Mouse (Mus musculus): ENCODE measurements at regions not wholly inside any gene's neighbourhood (a gene's known extent, or its start where the extent isn't known, plus 50 kb on each side); places are given as distances from the start of the nearest gene placed in this dataset.

- no peak for DNase-seq (ENCODE audit: low spot score)
Observed at GRCm38 (mm10) chr12:16268621-16269165, 342.1 kb downstream of the Lpin1 start.

GRCm38 (mm10) chr12:16261465-16261864, 349.3 kb downstream of the Lpin1 start:
- no peak for DNase-seq (ENCODE audit: low spot score)

DNA sequence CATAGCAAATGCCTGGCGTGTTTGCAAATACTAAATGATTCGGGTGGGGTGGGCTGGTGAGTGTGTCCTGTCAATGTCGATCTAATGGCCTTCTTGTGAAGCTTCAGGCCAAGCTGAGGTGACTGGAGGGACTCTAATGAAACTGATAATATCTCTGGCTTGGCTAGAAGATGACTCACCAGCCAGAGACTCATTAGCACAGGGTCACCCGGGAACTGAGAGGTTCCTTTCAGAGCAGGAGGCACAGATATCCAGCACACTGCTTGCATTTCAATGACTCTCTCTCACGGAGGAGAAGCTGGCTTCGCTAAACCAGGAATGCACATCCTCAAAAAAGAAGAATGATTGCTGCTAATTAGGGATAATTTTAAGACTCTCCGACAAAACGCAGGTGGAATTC, 349.8 kb downstream of the Lpin1 start:
- DNase-seq (ENCODE audit: low spot score) = no peak

DNA sequence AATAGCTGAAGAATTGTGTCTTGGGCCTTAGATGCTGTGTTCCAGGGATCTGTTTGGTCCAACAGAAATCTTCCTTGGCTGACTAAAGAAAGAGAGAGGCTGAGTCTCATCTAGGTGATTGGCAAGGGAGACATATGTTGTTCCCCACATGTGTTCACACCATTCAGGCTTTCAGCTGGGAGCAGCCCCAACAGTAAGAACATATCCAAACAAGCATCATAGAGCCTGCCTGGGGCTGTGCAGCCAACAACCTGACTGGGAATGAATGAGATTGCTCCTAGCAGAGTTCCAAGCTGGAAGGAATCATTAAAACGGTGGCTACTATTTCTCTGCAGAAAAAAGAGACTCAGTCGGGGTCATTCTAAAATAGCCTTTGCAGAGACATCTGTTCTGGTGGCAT, 350.3 kb downstream of the Lpin1 start:
- DNase-seq (ENCODE audit: low spot score) = no peak

GRCm38 (mm10) chr12:16250621-16251020, 360.1 kb downstream of the Lpin1 start:
- no peak for DNase-seq (ENCODE audit: low spot score)

GRCm38 (mm10) chr12:16250096-16250495, 360.7 kb downstream of the Lpin1 start:
- no peak for DNase-seq (ENCODE audit: low spot score)

DNA sequence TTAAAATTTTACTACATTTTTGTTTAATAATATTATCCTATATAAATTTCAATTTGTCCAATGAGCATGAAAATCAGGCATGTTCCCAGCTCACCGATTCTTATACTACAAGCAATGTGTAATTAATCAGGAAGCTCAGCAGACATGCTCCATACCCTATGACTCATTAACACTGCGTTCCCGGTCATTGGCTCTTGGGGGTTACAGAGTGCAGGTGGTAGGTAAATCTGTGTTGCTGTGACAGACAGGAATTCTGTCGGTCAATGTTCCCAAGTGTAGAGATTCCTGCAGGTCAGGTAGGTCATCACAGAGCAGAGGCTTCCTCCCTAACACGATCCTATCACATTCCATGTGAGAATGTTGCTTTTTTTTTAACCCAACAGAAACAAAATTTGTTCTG, 371.0 kb downstream of the Lpin1 start:
- no peak for DNase-seq (ENCODE audit: low spot score)

GRCm38 (mm10) chr12:16237498-16237897, 373.3 kb downstream of the Lpin1 start:
- DNase-seq (ENCODE audit: low spot score) = no peak

DNA sequence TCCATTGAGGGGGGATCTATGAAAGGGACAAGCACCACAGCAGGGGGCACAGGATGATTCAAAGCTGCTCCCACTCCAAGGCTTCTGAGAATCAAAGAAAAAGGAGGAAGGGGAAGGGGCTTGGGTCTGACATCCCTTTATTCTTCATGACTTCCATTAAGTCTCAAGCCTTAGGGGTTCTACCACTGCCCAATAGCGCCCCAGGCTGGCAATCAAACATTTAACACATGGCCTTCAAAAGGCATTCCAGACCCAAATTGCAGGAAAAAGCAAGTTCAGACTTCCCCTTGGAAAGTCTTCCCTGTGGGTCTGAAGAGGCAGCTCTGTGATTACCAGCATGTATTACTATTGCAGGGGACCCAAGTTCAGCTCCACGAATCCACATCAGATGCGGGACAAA, 377.2 kb downstream of the Lpin1 start:
- no peak for DNase-seq (ENCODE audit: low spot score)

DNA sequence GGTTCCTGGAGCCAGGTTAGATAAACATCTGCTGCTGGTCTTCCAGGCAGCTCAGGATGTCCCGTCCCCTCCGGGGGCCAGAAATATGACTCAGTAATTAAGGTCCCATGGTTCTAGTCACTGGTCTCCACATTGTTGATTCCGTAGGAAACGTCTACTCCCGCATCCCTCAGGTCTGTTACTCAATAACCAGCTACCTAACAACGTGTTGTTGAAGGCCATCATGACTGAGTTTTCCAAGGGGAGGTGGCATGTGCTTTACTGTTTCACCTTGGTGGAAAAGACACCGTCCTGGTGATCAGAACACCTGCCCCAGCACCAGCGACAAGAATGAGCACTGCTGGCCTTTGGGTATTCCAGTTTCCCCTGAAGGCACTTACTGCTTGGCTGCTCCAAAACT, 377.9 kb downstream of the Lpin1 start:
- DNase-seq (ENCODE audit: low spot score) = no peak

DNA sequence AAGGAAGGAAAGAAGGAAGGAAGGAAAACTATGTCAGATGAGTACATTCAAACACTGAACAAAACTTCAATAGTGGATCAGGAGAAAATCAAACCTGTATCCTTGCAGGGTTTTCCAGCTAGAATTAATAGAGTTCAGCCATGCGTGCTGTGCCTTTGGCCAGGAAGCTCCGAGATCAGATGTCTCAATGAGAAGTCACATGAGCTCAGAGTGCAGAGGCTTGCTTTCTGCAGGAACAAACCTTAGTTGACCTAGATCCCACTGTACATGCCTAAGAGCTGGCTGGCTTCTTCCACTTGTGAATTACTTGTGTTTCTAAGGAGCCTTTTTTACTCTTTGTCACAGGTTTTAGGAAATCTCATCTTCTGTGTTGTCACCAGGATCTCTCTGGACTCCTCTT, 378.7 kb downstream of the Lpin1 start:
- no peak for DNase-seq (ENCODE audit: low spot score)

- no peak for DNase-seq (ENCODE audit: low spot score)
Observed at GRCm38 (mm10) chr12:16231093-16231492, 379.7 kb downstream of the Lpin1 start.

DNA sequence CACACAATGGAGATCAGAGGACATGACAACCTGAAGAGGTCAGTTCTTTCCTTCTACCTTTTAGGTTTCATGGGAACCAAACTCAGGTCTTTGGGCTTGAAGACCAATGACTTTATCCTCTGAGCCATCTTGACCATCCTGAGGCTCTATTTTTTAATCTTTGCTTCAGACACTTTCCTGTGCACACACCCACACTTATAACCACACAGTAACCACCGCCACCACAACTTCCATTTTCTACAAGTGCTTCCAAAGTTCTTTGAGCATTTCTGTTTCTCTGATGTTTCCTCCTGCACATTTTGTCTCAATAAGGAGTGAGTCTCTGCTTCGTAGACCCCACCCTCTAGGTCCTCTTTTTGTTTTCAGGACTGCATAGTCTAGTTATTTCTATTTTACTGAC, 385.3 kb downstream of the Lpin1 start:
- no peak for DNase-seq (ENCODE audit: low spot score)

GRCm38 (mm10) chr12:16222836-16223450, 387.8 kb downstream of the Lpin1 start:
- no peak for DNase-seq (ENCODE audit: low spot score)

DNA sequence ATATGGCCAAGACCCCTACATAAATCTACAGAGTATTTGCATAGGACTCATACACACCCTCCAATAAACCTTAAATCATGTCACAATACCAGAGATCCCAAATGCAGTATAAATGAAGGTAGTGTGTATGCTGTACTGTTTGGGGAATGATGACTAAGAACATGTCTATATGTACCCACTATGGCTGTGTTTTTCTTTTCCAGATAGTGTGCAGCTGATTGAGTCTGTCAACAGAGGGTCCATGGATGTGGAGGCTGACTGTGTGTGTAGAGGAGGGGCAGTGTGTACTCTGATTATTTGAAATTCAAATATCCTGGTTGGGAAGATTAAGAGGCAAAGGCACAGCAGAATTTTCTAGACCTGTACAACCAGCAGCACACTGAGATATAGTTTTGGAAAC, 388.6 kb downstream of the Lpin1 start:
- DNase-seq (ENCODE audit: low spot score) = no peak

DNA sequence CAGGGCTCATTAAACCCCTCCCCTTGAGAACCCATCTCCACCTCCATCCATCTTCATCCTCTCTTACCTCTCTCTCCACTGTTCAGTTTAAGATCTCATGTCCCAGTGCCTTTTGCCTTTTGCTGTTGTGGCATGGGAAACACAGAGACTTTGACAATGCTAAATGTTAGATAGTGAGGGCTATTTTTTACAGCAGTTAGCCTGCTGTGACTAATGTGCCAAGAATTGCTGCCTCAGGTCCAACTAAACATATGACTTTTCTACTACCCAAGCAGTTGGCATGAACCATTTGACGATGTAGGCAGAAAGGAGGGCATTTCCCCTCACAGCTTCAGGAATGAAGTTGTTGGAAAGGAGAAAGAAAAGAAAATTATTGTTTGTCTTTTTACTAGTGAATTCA, 389.6 kb downstream of the Lpin1 start:
- no peak for DNase-seq (ENCODE audit: low spot score)

DNA sequence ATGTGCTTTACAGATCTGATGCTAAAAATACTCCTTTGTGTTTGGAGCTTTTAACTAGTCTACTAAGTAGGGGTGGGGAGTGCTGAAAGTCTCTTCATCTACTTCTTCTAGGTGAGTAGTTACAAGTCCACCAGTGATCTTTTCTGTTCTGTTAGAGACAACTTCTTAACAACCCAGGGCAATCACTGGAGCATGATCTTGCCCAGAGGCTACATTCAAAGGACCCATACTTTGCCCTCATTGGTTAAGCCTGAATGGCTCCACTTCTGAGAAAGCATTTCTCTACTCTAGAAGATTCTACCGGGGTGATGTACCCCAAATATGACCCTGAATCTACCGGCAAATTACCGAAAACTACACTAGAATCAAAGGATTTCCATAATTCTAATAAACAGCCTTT, 390.2 kb downstream of the Lpin1 start:
- no peak for DNase-seq (ENCODE audit: low spot score)

- no peak for DNase-seq (ENCODE audit: low spot score)
Observed at GRCm38 (mm10) chr12:16218906-16219305, 391.9 kb downstream of the Lpin1 start.

DNA sequence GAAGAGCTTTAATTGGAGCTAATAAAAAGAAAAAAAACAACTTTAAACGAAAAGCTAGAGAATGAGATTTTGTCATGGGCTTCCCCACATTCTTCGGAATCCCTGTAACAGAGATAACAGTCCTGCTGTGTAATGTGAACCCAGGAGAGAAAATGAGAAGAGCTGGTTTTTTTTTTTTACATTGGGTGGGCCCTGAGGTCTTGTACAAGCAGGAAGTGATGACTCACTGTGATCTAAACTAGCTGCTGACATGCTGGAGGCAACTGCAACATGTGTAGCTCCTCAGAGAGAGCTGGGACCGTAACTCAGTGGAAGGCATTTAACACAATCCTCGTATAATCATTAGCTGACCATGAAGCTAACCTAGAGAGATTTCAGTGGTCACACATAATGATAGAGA, 393.8 kb upstream of the Trib2 start:
- DNase-seq (ENCODE audit: low spot score) = no peak

GRCm38 (mm10) chr12:16210111-16210510, 393.4 kb upstream of the Trib2 start:
- DNase-seq (ENCODE audit: low spot score) = no peak

GRCm38 (mm10) chr12:16204941-16205340, 388.2 kb upstream of the Trib2 start:
- DNase-seq (ENCODE audit: low spot score) = no peak

DNA sequence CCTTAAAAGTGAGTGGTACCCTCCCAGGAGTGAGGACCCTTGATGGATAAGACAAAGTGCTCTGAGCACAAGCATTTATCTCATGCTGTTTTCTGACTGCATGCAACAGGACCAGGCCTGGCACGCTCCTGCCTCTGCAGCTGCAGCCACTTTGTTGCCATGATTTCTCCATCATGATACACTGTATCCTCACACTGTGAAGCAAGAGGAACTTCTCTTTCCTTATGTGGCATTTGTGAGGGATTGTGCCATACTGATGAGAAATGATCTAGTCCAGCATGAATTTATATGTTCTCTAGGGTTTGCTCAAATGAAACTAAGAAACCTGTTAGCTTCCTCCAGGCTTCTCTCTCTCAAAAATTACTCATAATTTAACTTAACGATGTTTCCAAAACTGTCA, 380.2 kb upstream of the Trib2 start:
- DNase-seq (ENCODE audit: low spot score) = no peak

GRCm38 (mm10) chr12:16191803-16192389, 375.2 kb upstream of the Trib2 start:
- no peak for DNase-seq (ENCODE audit: low spot score)

DNA sequence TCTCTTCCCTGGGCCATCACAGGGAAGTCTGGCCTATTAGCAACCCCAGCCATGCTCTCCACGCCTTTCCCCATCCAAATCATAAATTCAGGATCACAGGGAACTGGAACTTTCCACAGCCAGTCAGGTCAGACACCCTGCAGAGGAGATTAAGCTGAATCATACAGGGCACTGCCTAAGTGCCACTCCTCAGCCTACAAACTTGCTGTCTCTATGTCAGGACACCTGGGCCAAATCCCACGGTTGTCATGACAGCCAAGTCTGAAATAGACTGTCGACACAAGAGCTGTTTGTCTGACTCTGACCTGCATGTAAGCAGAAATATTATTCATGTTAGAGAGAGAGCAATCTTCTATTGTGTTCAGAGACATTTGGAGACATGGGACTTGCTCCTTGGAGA, 374.0 kb upstream of the Trib2 start:
- DNase-seq (ENCODE audit: low spot score) = no peak

All from yolk sac, embryonic 10.5 days (tissue).